Mouse (Mus musculus) thymus, adult 2 months (tissue): Measurements from ENCODE around the gene Pusl1. TPM values are rescaled to one million over a fixed set of nuclear protein-coding genes. Genes with fewer than 3 reads are reported as not detected.

Experiments
- DNase-seq: peaks from one replicate; pipeline ENCODE4 v3.0.0; 2021
- H3K27ac ChIP-seq: fragments of 200-500 bp; 2 replicates; pipeline ENCODE4 v1.5.1; 2012; ENCODE audit warnings: low read length, control low read depth; ENCODE audit not compliant: control insufficient read depth, insufficient read depth
- H3K27me3 ChIP-seq: fragments of 200-500 bp; 2 replicates; pipeline ENCODE4 v1.6.1; 2012; ENCODE audit warnings: mild to moderate bottlenecking, low read length, moderate library complexity, mixed read lengths; ENCODE audit not compliant: control insufficient read depth, insufficient read depth
- H3K36me3 ChIP-seq: fragments of 200-500 bp; 2 replicates; pipeline ENCODE4 v1.6.1; 2012; ENCODE audit warnings: mild to moderate bottlenecking, low read length, moderate library complexity; ENCODE audit not compliant: control insufficient read depth, insufficient read depth
- H3K4me1 ChIP-seq: fragments of 200-500 bp; replicated peaks from 2 replicates; pipeline ENCODE4 v1.6.1; 2012; ENCODE audit warnings: low read length; ENCODE audit not compliant: control insufficient read depth, insufficient read depth
- H3K4me3 ChIP-seq: fragments of 200-500 bp; 2 replicates; pipeline ENCODE4 v1.5.1; 2012; ENCODE audit warnings: mild to moderate bottlenecking, low read length, control low read depth, moderate library complexity; ENCODE audit not compliant: control insufficient read depth, insufficient read depth
- CTCF ChIP-seq: fragments of 200-500 bp; IDR thresholded peaks from 2 replicates; pipeline ENCODE4 v1.5.1; 2012; ENCODE audit warnings: mild to moderate bottlenecking, control low read depth, low read length, moderate library complexity, borderline replicate concordance; ENCODE audit not compliant: control insufficient read depth, poor library complexity, insufficient read depth; ENCODE audit errors: extremely low read depth
- POLR2A ChIP-seq: fragments of 200-500 bp; IDR thresholded peaks from 2 replicates; pipeline ENCODE4 v1.6.1; 2012; ENCODE audit warnings: mild to moderate bottlenecking, low read length, control low read depth, moderate library complexity; ENCODE audit not compliant: control insufficient read depth, poor library complexity, insufficient read depth; ENCODE audit errors: extremely low read depth
- WGBS: fragments of 180-500 bp; shearing (Covaris S2); methylation state at CpG from one replicate; pipeline ENCODE4 v1.1.7; 2018; 5-methylcytosine and 5-hydroxymethylcytosine counted together
- polyA plus RNA-seq: library from polyadenylated mRNA; depleted of rRNA; stranded (reverse); fragments of >200 nt; gene quantifications from 2 replicates; pipeline ENCODE4 v1.2.3, GENCODE M21; 2012

Gene Pusl1
- polyA plus RNA-seq, 1 experiment, result 91.1 TPM

GRCm38 (mm10) chr4:155856071-155856470 lies 35.5 kb downstream of the Pusl1 start:
- Histone ChIP-seq H3K4me1 (no peaks in the 10 kb centered on the region), H3K4me3 (no peak overlapping the region), H3K27ac (no peak overlapping the region), H3K36me3 (no peaks in the 10 kb centered on the region), H3K27me3 (no peaks in the 10 kb centered on the region)
- DNase-seq, result no peak
- TF ChIP-seq CTCF (no peak), POLR2A (no peak)
- 88% methylated on average over 12 of the region's 12 CpGs for WGBS

DNA sequence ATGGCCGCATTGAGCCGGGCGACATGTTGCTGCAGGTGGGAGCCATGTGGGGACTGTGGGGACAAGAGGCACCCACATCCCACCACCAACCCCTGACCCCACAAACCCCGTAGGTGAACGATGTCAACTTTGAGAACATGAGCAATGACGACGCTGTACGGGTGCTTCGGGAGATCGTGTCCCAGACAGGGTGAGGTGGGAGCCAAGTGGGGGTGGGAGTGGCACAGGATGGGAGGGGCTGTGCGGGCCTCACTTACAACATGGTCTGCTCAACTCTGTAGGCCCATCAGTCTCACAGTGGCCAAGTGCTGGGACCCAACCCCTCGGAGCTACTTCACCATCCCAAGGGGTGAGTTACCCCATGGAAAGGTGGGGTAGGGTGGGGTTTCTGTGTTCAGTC lies 36.6 kb downstream of the Pusl1 start:
- DNase-seq, result no peak
- Histone ChIP-seq H3K27me3 (no peaks in the 10 kb centered on the region), H3K27ac (no peak overlapping the region), H3K36me3 (no peaks in the 10 kb centered on the region), H3K4me1 (no peaks in the 10 kb centered on the region), H3K4me3 (no peak overlapping the region)
- 98% methylated on average over 12 of the region's 12 CpGs for WGBS
- TF ChIP-seq CTCF, result no peak
- TF ChIP-seq POLR2A, result no peak

DNA sequence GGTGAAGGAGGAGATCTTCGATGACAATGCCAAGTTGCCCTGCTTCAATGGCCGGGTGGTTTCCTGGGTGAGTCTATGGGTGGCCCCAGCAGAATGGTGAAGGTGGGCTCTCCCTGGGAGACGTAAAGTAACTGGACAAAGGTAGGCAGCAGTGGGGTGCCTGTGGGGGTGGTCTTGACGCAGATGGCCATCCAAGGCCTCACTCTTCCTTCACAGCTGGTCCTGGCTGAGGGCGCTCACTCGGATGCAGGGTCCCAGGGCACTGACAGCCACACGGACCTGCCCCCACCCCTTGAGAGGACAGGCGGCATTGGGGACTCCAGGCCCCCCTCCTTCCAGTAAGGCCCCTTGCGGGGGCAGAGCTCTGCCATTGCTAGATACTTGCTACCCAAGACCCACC lies 38.2 kb downstream of the Pusl1 start:
- TF ChIP-seq CTCF, result no peak
- no peak for TF ChIP-seq POLR2A
- Histone ChIP-seq H3K4me1 (peaks cover 7% of the 10 kb centered on the region), H3K27me3 (no peaks in the 10 kb centered on the region), H3K36me3 (no peaks in the 10 kb centered on the region), H3K4me3 (no peak overlapping the region), H3K27ac (no peak overlapping the region)
- no peak for DNase-seq
- 97% methylated on average over 9 of the region's 9 CpGs for WGBS

- peaks cover 13% of the 10 kb centered on the region for H3K4me1 ChIP-seq
- 88% methylated on average over 2 of the region's 2 CpGs for WGBS
- no peaks in the 10 kb centered on the region for H3K27me3 ChIP-seq
- no peaks in the 10 kb centered on the region for H3K36me3 ChIP-seq
- TF ChIP-seq POLR2A (no peak), CTCF (no peak)
- no peak for DNase-seq
- H3K4me3 ChIP-seq, result no peak overlapping the region
- no peak overlapping the region for H3K27ac ChIP-seq
Measured at GRCm38 (mm10) chr4:155851951-155852411, 39.6 kb downstream of the Pusl1 start.

- Histone ChIP-seq H3K36me3 (no peaks in the 10 kb centered on the region), H3K27me3 (no peaks in the 10 kb centered on the region), H3K27ac (no peak overlapping the region), H3K4me3 (no peak overlapping the region), H3K4me1 (peaks cover 19% of the 10 kb centered on the region)
- DNase-seq, result no peak
- TF ChIP-seq POLR2A, result no peak
- TF ChIP-seq CTCF, result no peak
- 100% methylated on average over 3 of the region's 3 CpGs for WGBS
Measured at GRCm38 (mm10) chr4:155851368-155851767, 40.2 kb downstream of the Pusl1 start.

DNA sequence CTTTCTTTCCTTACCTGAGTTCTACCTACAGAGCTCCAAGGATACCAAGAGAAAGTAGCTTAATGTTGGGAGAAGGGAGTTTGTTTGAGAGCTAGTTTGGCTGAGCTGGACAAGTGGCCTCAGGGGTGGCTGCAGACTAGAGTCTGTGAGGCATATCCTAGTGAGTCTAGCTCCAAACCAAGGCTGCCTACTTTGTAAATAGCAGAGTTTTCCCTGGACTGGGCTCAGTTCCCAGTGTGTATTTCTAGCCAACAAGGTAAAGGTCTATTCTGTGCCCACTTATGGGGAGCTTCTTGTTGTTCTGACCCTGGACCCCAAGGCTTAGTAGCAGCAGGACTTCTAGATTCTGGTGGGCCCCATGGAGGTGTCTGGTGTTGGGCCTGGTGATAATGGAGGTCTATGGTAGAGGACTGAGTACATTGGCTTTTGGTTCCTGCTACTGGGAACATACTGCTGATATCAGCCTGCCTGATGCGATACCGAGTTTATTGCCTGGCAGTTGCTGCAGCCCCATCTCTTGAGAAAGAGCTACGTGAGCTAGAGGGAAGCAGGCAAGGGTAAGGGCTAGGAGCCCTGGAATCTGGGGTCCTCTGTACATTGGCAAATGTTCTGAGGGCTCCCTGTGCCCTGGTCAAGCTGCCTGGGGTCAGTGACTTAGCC lies 41.7 kb downstream of the Pusl1 start:
- H3K4me3 ChIP-seq, result no peak overlapping the region
- TF ChIP-seq POLR2A (no peak), CTCF (no peak)
- H3K27me3 ChIP-seq, result no peaks in the 10 kb centered on the region
- no peak overlapping the region for H3K27ac ChIP-seq
- DNase-seq, result no peak
- 98% methylated on average over 3 of the region's 3 CpGs for WGBS
- H3K36me3 ChIP-seq, result no peaks in the 10 kb centered on the region
- H3K4me1 ChIP-seq, result peaks cover 19% of the 10 kb centered on the region

- Histone ChIP-seq H3K4me3 (no peak overlapping the region), H3K27ac (no peak overlapping the region), H3K27me3 (no peaks in the 10 kb centered on the region), H3K4me1 (peaks cover 19% of the 10 kb centered on the region), H3K36me3 (no peaks in the 10 kb centered on the region)
- 62% methylated on average over 2 of the region's 2 CpGs for WGBS
- TF ChIP-seq CTCF (no peak), POLR2A (no peak)
- no peak for DNase-seq
Measured at GRCm38 (mm10) chr4:155849391-155849790, 42.2 kb downstream of the Pusl1 start.
